Mouse (Mus musculus) kidney, embryonic 14.5 days (tissue): ENCODE data around the gene Gigyf1. TPM values are rescaled to one million over a fixed set of nuclear protein-coding genes. Genes with fewer than 3 reads are reported as not detected.

Experiments
- ATAC-seq: fragments of 200-750 bp; cut with Nextera tagmentation; 2 replicates; pipeline ENCODE4 v1.8.0; 2017; ENCODE audit warnings: moderate number of reproducible peaks, mild to moderate bottlenecking, moderate TSS enrichment, moderate library complexity; ENCODE audit not compliant: low FRiP score, low TSS enrichment
- H3K27ac ChIP-seq: fragments of 300-500 bp; sonication (generic); 2 replicates; pipeline ENCODE4 v1.5.1; 2014; ENCODE audit warnings: low read depth, mild to moderate bottlenecking, low read length, moderate library complexity, mixed read lengths
- H3K27me3 ChIP-seq: fragments of 300-500 bp; sonication (generic); 2 replicates; pipeline ENCODE4 v1.6.1; 2014; ENCODE audit warnings: mild to moderate bottlenecking, low read length; ENCODE audit not compliant: control insufficient read depth, insufficient read depth
- H3K36me3 ChIP-seq: fragments of 300-500 bp; sonication (generic); 2 replicates; pipeline ENCODE4 v1.6.1; 2014; ENCODE audit warnings: low read length, mixed read lengths; ENCODE audit not compliant: control insufficient read depth, insufficient read depth
- H3K4me1 ChIP-seq: fragments of 300-500 bp; sonication (generic); 2 replicates; pipeline ENCODE4 v1.6.1; 2014; ENCODE audit warnings: low read length, mixed read lengths; ENCODE audit not compliant: control insufficient read depth, insufficient read depth
- H3K4me2 ChIP-seq: fragments of 300-500 bp; sonication (generic); replicated peaks from 2 replicates; pipeline ENCODE4 v1.6.1; 2014; ENCODE audit warnings: low read depth, mild to moderate bottlenecking, low read length
- H3K4me3 ChIP-seq: fragments of 300-500 bp; sonication (generic); 2 replicates; pipeline ENCODE4 v1.5.1; 2014; ENCODE audit warnings: mild to moderate bottlenecking, low read length
- H3K9ac ChIP-seq: fragments of 300-500 bp; sonication (generic); 2 replicates; pipeline ENCODE4 v1.6.1; 2014; ENCODE audit warnings: low read depth, mild to moderate bottlenecking, low read length, moderate library complexity
- H3K9me3 ChIP-seq: fragments of 300-500 bp; sonication (generic); 2 replicates; pipeline ENCODE4 v1.6.1; 2016; ENCODE audit warnings: low read length; ENCODE audit not compliant: control insufficient read depth
- WGBS: fragments of 180-500 bp; shearing (Covaris S2); extraction: QIAGEN DNeasy Blood & Tissue Kit; methylation state at CpG from one replicate; pipeline ENCODE4 v1.1.7; 2014; 5-methylcytosine and 5-hydroxymethylcytosine counted together
- polyA plus RNA-seq: library from polyadenylated mRNA; unstranded; fragments of >200 nt; fragmentation: Nextera tagmentation; extraction: Ambion mirVana; gene quantifications from 2 replicates; pipeline ENCODE4 v1.2.1, GENCODE M21; 2014

Gene Gigyf1
- polyA plus RNA-seq: 16.0 and 18.6 TPM in 2 replicates

DNA sequence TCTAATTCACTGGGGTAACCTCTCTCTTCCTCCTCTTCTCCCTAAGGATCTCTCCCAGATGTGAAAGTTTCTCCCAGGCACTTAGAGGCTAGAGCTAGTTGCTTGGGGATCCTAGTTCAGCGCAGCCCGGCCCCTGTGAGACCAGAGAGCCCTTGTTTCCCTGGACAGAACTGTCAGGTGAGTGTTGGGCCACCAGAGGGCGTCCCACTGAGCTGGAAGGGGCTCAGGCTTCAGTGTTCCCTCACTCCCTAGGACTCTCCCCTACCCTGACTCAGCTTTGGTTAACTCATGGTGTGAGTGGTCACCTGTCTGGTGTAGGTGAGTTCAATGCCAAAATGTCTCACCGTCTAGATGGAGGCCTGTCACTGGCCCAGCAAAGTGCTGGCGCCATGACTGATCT lies at the start of gene Gigyf1:
TSS of gene Gigyf1 (plus strand) at position 113 of the 400 bp plus-strand sequence.
- H3K9me3 ChIP-seq: no peaks in the 10 kb centered on the region
- H3K27ac ChIP-seq: no peak within 1 kb of the TSS
- no peak within 1 kb of the TSS for H3K4me2 ChIP-seq
- no peak for ATAC-seq
- H3K4me3 ChIP-seq: no peak within 1 kb of the TSS
- WGBS: 76% methylated on average over 5 of the region's 5 CpGs
- H3K9ac ChIP-seq: no peak within 1 kb of the TSS
- no peaks in the 10 kb centered on the region for H3K27me3 ChIP-seq
- H3K4me1 ChIP-seq: no peaks in the 10 kb centered on the region
- H3K36me3 ChIP-seq: peaks cover 63% of the 10 kb centered on the region

- H3K9ac ChIP-seq: no peak overlapping the region
- ATAC-seq: no peak
- H3K27me3 ChIP-seq: no peaks in the 10 kb centered on the region
- no peak overlapping the region for H3K4me2 ChIP-seq
- H3K4me3 ChIP-seq: no peak overlapping the region
- H3K4me1 ChIP-seq: peaks cover 6% of the 10 kb centered on the region; the same call in 1 of the 2 replicates
- H3K27ac ChIP-seq: no peak overlapping the region
- 74% methylated on average over 5 of the region's 5 CpGs for WGBS
- H3K9me3 ChIP-seq: no peaks in the 10 kb centered on the region
- H3K36me3 ChIP-seq: no peaks in the 10 kb centered on the region
These were observed 46.0 kb upstream of the Gigyf1 start for GRCm38 (mm10) chr5:137472252-137472904.

GRCm38 (mm10) chr5:137474351-137474750 lies 44.0 kb upstream of the Gigyf1 start:
- Histone ChIP-seq H3K4me3 (no peak overlapping the region), H3K27me3 (no peaks in the 10 kb centered on the region), H3K4me2 (no peak overlapping the region), H3K9me3 (no peaks in the 10 kb centered on the region), H3K36me3 (no peaks in the 10 kb centered on the region), H3K27ac (no peak overlapping the region), H3K9ac (no peak overlapping the region), H3K4me1 (peaks cover 6% of the 10 kb centered on the region; the same call in 1 of the 2 replicates)
- ATAC-seq: no peak
- WGBS: 35% methylated on average over 2 of the region's 2 CpGs

DNA sequence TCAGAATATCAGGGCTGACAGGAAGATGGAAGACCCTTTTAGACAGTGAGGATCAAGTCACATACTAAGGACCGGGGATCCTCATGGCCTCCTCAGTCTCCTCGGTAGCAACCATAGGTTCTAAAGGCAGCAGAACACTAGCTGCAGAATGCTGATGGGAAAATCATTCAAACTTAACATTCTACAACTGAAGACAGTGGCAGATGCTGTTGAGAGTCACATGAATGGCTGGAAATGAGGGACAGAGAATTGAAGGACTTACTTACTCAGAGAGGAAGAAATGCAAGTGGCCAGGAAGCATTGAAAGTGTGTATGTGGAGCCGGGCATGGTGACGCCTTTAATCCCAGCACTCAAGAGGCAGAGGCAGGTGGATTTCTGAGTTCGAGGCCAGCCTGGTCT lies 41.4 kb upstream of the Gigyf1 start, which contains the start of gene Zan:
TSS of gene Zan (minus strand) at position 101 of the 400 bp plus-strand sequence.
- H3K27me3 ChIP-seq: no peaks in the 10 kb centered on the region
- no peaks in the 10 kb centered on the region for H3K4me1 ChIP-seq
- H3K4me3 ChIP-seq: no peak within 1 kb of the TSS
- H3K27ac ChIP-seq: no peak within 1 kb of the TSS
- WGBS: 83% methylated on average over 5 of the region's 5 CpGs
- no peak within 1 kb of the TSS for H3K4me2 ChIP-seq
- H3K9ac ChIP-seq: no peak within 1 kb of the TSS
- no peaks in the 10 kb centered on the region for H3K36me3 ChIP-seq
- H3K9me3 ChIP-seq: no peaks in the 10 kb centered on the region
- ATAC-seq: no peak

GRCm38 (mm10) chr5:137481138-137481537 lies 37.2 kb upstream of the Gigyf1 start:
- no peak overlapping the region for H3K4me2 ChIP-seq
- H3K9me3 ChIP-seq: no peaks in the 10 kb centered on the region
- H3K9ac ChIP-seq: no peak overlapping the region
- no peak for ATAC-seq
- H3K27me3 ChIP-seq: 0 out of 2 replicates have a peak, but pooled peaks cover 5% of the 10 kb centered on the region
- H3K36me3 ChIP-seq: no peaks in the 10 kb centered on the region
- no peak overlapping the region for H3K4me3 ChIP-seq
- no peak overlapping the region for H3K27ac ChIP-seq
- no peaks in the 10 kb centered on the region for H3K4me1 ChIP-seq

DNA sequence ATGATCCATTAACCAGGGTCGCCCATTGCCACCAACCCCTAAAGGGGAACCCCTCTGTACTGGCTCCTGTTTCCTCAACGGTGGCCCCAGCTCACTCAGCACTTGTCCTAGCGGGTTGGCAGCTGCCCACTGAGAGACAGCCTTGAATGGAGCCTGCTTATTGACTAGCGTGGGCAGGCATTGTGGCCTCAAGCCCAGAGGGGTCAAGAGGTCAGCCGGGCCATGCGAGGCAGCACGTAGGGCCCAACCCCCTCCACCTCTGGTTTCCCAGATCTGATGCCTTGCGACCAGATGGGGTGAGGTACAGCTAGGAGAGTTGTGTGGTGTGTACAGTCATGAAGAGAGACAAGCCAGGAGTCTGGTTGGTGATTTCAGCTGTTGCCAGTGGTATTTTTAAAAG lies 36.5 kb upstream of the Gigyf1 start:
- Histone ChIP-seq H3K27me3 (0 out of 2 replicates have a peak, but pooled peaks cover 8% of the 10 kb centered on the region), H3K4me1 (no peaks in the 10 kb centered on the region), H3K4me2 (no peak overlapping the region), H3K9ac (no peak overlapping the region), H3K36me3 (no peaks in the 10 kb centered on the region), H3K27ac (no peak overlapping the region), H3K9me3 (no peaks in the 10 kb centered on the region), H3K4me3 (no peak overlapping the region)
- WGBS: 36% methylated on average over 8 of the region's 8 CpGs
- no peak for ATAC-seq

- H3K9ac ChIP-seq: peak overlapping the region; percentile 9; the same call in 1 of the 2 replicates
- H3K4me2 ChIP-seq: peak overlapping the region; percentile 47
- H3K4me1 ChIP-seq: no peaks in the 10 kb centered on the region
- H3K36me3 ChIP-seq: no peaks in the 10 kb centered on the region
- 9% methylated on average over 30 of the region's 30 CpGs for WGBS
- H3K9me3 ChIP-seq: no peaks in the 10 kb centered on the region
- H3K27ac ChIP-seq: no peak overlapping the region
- peak overlapping the region; percentile 27 for H3K4me3 ChIP-seq
- no peak for ATAC-seq
- 0 out of 2 replicates have a peak, but pooled peaks cover 8% of the 10 kb centered on the region for H3K27me3 ChIP-seq
These were observed 33.1 kb upstream of the Gigyf1 start for GRCm38 (mm10) chr5:137485071-137485850.

- Histone ChIP-seq H3K27me3 (0 out of 2 replicates have a peak, but pooled peaks cover 8% of the 10 kb centered on the region), H3K4me2 (peak overlapping the region; percentile 47), H3K4me3 (peak overlapping the region; percentile 27), H3K27ac (no peak overlapping the region), H3K36me3 (no peaks in the 10 kb centered on the region), H3K4me1 (no peaks in the 10 kb centered on the region), H3K9me3 (no peaks in the 10 kb centered on the region), H3K9ac (peak overlapping the region; percentile 9)
- 3% methylated on average over 17 of the region's 17 CpGs for WGBS
- 0 out of 2 replicates have a peak, but pooled peaks have one; percentile 21 for ATAC-seq
These were observed 32.5 kb upstream of the Gigyf1 start for GRCm38 (mm10) chr5:137485851-137486155.

- H3K36me3 ChIP-seq: no peaks in the 10 kb centered on the region
These were observed 30.7 kb upstream of the Gigyf1 start for GRCm38 (mm10) chr5:137487616-137488015.

More at GRCm38 (mm10) chr5:137487616-137488015, 30.7 kb upstream of the Gigyf1 start:
- H3K4me1 ChIP-seq: peaks cover 4% of the 10 kb centered on the region; the same call in 1 of the 2 replicates
- H3K4me2 ChIP-seq: no peak overlapping the region
- 85% methylated on average over 7 of the region's 7 CpGs for WGBS
- H3K9me3 ChIP-seq: no peaks in the 10 kb centered on the region
- H3K4me3 ChIP-seq: no peak overlapping the region
- ATAC-seq: no peak
- H3K27ac ChIP-seq: no peak overlapping the region
- H3K9ac ChIP-seq: no peak overlapping the region
- H3K27me3 ChIP-seq: 0 out of 2 replicates have a peak, but pooled peaks cover 8% of the 10 kb centered on the region
